Mouse (Mus musculus) lung, postnatal 36 days (tissue): Measurements from ENCODE around the gene Asb4.
"Not testable (repeated sequence)": the region's sequence is repeated elsewhere in the genome, so short reads cannot be mapped to it uniquely, and the experiment has no call there.

Experiments used
- DNase-seq: peaks from one replicate; pipeline ENCODE4 v3.0.0; 2022; ENCODE audit warnings: mixed read lengths

Asb4 gene

DNA sequence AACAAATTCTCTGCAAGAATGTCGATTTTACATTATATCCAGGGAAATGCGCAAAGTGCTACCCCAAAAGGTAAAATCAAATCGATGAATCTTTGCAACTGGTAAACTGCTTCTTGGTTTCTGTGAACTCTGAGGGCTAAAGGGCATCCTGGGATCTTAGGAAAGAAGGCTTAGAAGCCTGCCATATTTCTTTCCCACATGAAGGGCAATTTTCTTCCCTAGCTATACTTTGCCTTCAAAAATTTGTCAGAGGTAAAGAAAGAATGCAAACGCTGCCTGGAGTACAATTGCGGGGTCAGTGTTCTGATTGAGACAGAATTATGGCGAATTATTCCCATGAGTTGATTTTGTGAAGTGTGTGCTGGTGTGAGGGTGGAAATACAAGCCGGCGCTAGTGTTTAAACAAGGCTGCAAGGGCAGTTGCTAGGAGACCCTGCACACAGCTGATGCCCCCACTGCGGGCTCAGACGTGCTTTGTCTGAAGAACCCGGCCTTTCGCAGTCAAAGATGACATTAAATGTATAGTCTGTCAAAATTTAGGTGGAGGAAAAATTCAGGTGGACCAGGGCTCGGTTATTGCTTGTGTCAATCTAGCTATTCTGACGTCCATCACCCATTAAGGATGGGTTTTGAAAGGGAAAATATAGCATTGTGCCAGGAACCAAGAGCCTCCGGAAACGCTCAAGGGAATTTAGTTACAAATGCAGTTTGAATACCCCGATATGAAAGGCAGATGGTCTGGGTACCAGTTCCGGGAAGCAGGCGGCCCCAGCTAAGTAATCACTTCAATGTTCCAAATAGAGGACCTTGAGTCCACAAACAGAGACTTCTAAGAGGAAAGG is at the start of gene Asb4:
Asb4 (plus strand) TSS at position 51 of the 842 bp plus-strand sequence.
- no peak for DNase-seq

DNA sequence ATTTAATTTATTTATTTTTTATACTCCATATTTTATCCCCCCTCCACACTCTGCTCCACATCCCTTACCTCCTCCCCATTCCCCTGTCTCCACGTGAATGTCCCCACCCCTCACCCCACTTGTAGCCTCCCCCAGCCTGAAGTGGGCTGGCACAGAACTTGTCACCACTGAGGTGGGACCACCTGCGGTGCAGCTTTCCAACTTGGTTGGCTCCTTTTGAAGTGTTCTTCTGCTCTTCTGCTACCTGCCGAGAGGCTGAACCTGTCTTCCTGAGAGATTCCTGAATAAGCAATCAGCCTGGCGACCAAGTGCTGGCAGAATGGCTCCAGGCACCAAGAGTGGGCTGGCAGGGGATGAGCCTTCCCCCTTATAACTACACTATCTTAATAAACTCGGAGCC is 49.2 kb upstream of the Asb4 start:
- no peak for DNase-seq

- not testable (repeated sequence) for DNase-seq
Observed at GRCm38 (mm10) chr6:5336016-5336415, 47.2 kb upstream of the Asb4 start.

GRCm38 (mm10) chr6:5338781-5339180 is 44.4 kb upstream of the Asb4 start:
- not testable (repeated sequence) for DNase-seq

- not testable (repeated sequence) for DNase-seq
Observed at GRCm38 (mm10) chr6:5339283-5339682, 43.9 kb upstream of the Asb4 start.

GRCm38 (mm10) chr6:5344255-5344654 is 38.9 kb upstream of the Asb4 start:
- DNase-seq: peak; percentile 11

GRCm38 (mm10) chr6:5357873-5358272 is 25.3 kb upstream of the Asb4 start:
- DNase-seq: no peak

- DNase-seq: no peak
Observed at GRCm38 (mm10) chr6:5360402-5360801, 22.8 kb upstream of the Asb4 start.

GRCm38 (mm10) chr6:5361987-5362386 is 21.2 kb upstream of the Asb4 start:
- peak; percentile 41 for DNase-seq

- DNase-seq: no peak
Observed at GRCm38 (mm10) chr6:5365845-5366244, 17.3 kb upstream of the Asb4 start.

GRCm38 (mm10) chr6:5376884-5377283 is 6.3 kb upstream of the Asb4 start:
- no peak for DNase-seq

DNA sequence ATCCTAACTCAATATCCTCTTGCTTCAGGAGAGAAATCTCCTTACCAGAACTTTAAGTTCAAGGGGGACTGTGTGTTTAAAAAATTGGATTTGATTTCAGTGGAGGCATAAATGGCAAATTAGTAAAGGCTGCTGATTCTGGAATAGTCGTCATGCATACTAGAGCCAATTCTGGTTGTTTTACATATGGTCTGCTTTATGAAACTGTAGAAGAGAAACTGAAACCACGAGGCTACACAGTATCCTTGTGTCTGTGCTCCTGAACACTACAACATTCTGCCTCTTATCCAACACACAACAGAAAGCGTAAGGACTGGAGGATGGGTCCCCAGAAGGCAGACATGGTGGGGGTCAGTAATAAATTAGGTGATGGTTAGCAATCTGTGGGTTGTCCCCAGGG is 4.1 kb upstream of the Asb4 start:
- no peak for DNase-seq

DNA sequence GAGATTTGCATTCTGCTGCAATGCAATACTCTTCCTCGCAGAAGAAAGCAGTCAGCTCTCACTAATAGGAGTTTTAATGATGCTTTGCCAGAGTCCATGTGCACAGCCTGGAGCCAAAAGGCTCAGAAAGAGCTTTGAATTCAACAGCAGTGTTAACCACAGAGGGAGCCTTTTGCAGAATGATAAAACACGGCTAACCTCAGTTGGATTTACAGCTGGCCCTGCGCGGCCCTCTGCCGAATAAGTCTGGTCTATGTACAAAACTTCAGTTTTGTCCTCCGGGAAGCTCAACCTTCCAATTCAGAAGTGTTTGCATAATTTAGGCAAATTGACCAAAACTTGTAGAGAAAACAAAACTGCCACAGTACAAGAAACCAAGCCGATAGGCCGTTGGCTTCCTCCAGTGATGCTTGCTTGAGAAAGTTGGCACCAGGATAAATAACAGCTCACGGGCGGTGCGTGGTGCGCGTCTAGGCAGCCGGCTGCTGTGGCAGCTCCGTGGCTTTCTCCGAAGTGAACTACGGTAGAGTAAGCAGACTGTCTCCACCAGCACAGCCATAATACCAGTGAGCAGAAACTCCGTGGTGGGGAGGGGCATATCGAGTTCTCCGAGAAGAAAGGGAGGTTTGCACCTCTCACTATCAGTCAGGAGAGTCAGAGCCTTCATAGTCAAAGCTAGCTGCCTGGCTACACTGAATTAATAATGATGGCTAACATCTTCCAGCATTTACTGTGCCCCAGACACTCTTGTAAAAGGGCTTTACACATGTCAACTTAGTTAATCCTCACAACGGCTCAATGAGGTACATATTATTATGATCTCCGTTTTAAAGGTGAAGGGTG is 3.2 kb upstream of the Asb4 start:
- no peak for DNase-seq

- no peak for DNase-seq
Observed at GRCm38 (mm10) chr6:5380624-5381252, 2.4 kb upstream of the Asb4 start.

DNA sequence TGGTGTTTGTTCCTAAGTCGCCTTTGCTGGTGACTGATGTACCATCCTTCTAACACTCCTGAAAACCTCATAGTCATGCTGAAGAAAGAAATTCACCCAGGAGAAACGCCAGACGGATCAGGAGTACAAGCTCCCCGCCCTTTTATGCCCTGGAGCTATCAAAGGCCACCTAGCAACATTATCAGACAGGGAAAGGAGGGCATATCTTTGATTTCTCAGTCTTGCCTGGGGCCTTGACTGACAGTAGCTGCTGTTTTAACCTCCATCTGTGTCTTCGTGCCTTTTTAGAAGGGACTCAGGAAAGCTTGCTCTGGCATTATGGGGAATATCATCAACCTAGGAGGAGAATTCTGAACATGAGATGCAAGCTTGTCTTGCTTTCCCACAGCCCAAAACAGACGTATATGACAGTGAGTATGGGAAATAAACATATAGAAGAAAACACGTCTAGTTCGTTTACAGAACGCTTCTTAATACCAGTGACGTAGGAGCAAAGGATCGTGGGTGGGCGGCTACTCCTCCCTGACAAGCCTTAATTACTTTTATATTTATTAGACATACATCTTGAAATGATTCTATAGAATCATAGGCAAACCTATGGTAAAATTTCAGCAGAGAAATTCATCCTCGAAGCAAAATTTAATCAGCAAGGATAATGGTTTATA is 1.1 kb upstream of the Asb4 start:
- DNase-seq: no peak

GRCm38 (mm10) chr6:5382583-5383215 is 487 bp upstream of the Asb4 start:
- DNase-seq: peak; percentile 93

DNA sequence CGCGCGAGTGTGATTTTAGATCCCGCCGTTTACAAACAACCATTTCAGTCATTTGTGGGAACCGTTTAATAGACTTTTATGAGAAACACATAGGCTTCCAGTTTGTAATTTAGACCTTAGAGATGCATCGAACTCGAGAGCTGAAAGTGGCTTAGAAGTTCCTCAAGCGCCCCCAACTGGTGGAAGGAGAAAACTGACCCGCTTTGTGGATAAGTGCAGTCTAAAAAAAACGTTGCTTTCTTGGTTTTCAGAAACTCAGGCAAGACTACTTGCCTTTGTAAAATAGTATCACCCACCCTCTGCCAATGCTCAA is 948 bp downstream of the Asb4 start:
- DNase-seq: peak; percentile 86

DNA sequence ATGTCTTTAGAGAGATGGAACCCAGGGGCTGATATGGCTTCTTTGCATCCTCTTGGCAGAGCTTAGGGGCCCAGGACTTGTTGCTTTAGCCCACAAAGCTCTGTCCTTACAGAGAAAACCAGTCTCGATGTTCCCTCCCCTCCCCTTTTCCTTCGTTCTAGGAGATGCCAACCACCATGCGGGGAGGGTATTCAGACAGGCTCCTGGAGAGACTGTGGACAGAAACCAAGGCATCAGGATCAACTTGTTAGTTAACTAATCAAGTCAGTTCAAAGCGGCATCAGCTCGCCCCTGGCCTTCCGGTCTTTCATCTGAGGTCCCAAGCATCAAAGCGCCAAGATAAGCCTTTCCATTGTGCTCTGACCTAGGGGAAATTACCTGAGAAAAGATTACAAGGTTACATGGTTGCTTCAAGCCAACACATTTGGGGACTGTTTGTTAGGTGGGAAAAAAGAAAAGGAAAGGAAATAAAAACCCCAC is 2.0 kb downstream of the Asb4 start:
- DNase-seq: no peak

DNA sequence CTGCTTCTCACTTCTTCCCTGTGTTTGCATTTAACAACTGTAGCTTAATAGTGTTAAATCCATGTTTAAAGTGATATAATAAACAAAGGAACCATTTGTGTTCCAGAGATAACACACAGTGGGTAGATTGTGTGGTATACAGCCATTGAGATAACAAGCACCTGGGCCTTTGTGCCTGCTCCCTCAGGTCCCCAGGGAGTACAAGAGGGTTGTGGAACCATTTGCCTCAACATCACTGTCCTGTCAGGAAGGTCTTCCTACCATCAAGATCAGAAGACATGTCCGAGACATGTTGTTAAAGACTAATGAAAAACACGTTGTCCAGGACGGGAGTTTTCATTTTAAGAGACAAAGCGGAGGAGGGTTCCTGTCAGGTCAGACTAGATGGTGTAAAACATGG is 3.3 kb downstream of the Asb4 start:
- DNase-seq: no peak

DNA sequence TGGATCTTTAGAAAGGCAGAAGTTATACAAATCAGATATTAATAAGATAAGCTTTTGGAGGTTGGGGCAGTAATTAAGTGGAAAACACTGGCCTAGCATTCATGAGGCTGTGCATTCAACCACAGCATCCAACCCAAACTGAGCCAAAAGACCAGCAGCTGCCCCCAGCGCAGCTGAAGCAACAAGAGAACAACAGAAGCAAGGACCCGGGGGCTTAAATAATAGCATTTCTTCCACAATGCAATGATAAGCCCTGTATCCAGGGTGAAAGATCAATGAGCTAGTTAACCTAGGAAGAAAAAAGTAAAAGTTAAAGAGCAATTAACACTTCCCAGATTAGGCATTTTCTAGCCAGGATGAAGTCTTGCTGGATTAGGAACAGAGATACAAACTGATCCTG is 4.2 kb downstream of the Asb4 start:
- no peak for DNase-seq

- no peak for DNase-seq
Observed at GRCm38 (mm10) chr6:5390298-5390697, 7.1 kb downstream of the Asb4 start.

DNA sequence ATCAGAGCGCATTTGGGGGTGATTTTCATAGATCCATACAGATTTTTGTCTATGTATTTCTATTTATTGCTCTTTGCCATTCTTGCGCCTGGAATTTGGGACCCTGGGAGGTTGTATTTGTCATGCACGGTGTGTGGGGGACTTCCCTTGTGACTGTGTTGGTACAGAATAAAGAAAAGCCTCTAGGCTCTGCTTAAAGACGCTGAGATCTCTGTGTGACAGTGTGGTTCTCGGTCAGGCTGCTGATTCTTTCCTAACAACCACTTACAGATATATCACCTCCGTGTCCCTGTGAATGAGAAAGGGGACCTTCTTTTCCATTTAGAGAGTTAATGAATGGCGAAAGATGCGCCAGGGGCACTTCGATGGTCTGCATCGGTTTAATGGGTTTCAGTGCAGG is 7.8 kb downstream of the Asb4 start:
- DNase-seq: no peak
